Mouse (Mus musculus) cerebellum, adult 2 months (tissue): Measurements from ENCODE around the gene Lix1l.

ENCODE experiments used
- CTCF ChIP-seq: fragments of 200-500 bp; IDR thresholded peaks from 2 replicates; pipeline ENCODE4 v1.5.1; 2011; ENCODE audit warnings: low read depth, mild to moderate bottlenecking, control low read depth, low read length, moderate library complexity, borderline replicate concordance; ENCODE audit not compliant: insufficient read depth
- POLR2A ChIP-seq: fragments of 200-500 bp; IDR thresholded peaks from 2 replicates; pipeline ENCODE4 v1.6.1; 2011; ENCODE audit warnings: low read length, control low read depth, borderline replicate concordance; ENCODE audit not compliant: insufficient read depth

- TF ChIP-seq CTCF (peak; percentile 100), POLR2A (no peak)
Observed at GRCm38 (mm10) chr3:96579885-96580454, 21.0 kb upstream of the Lix1l start.
